Mouse (Mus musculus) cerebellum, adult 18-20 months (tissue): ENCODE measurements at regions not wholly inside any gene's neighbourhood (a gene's known extent, or its start where the extent isn't known, plus 50 kb on each side); places are given as distances from the start of the nearest gene placed in this dataset.

Source experiments
- DNase-seq, 2 experiments: peaks; one replicate each; pipeline ENCODE4 v3.0.0; 2021

- DNase-seq = no peak
Observed at GRCm38 (mm10) chr4:114720696-114721095, 100.8 kb upstream of the Gm12830 start.

- no peak for DNase-seq
Observed at GRCm38 (mm10) chr4:114721386-114721785, 100.1 kb upstream of the Gm12830 start.

DNA sequence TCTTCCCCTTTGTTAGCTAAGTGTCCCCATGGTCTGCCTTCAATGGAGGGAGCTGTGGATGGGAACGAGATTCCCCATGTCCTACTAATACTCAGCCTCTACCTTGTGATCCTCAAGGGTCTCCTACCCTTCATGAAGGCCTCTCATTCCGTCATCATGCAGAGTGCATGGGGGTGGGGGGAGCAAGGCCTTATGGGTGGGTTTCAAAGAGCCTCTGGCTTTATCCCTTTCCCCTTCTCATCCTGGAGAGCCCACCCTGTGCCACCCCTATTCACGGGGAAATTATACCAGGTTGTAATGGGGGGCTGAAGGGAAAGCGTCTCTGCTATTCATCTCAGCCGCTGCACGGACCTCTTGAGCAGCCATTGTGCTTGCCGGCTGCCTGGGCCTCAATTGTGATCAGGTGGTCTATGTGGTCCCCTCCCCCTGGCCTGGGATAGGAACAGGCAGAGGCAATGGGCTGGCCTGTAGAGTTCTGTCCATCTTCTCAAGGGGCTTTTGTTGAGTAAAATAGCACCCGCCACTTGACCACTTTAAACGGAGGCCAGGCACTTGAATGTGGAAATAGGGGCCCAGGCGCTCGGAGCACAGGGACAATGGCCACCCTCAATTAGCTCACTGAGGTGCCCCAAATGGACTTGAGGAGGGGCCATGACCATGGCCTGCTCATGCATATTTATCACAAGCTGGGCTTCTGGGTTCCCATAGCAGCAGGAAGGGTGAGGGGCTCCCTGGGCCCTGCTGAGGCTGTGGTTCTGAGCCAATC lies 93.1 kb upstream of the Gm12830 start:
- no peak for DNase-seq

DNA sequence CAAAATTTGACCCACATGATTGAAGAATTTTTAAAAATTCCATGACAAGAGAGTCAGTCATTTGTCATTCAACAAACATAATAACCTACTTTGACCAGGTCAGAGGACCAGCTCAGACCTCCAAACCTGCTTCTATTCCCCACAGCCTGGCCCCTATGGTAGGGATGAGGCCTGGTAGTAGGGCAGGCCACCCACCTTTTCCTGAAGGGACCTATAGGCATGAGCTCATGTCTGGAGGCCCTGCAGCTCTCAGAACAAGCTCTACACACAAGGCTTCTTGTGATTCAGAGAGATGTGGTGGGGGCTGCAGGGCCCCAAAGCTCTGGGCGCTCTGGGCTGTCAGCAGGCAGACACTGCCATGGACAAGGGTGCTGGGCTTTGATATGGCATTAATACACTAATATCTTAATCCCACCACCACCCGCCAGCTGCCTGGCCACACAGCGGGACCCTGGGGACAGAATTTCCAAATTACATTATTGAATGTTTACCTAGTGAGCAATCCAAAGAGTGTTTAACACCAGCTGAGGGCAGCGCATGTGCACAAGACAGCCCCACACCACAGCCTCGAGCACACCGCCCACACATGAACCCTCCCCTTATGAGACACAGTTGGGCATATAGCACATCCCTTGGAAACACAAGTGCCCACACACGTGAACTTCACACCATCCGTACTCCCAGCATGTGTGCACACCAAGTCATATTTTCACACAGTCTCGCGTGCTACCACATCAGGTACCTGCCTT lies 88.1 kb upstream of the Gm12830 start:
- DNase-seq = no peak

- no peak for DNase-seq
Observed at GRCm38 (mm10) chr4:114738903-114739667, 82.4 kb upstream of the Gm12830 start.

DNA sequence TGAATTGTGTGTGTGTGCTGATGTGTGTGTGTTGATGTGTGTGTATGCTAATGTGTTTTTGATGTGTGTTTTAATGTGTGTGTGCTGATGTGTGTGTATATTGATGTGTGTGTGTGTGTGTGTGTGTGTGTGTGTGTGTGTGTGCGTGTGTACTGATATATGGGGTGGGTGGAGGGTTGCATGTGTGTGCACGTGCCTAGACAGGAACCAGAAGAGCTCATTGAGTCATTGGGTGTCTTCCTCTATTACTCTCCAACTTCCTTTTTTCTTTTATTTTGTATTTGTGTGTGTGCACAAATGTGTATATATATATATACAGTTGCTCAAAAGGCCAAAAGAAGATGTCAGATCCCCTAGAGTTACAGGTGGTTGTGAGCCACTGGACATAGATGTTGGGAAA lies 73.4 kb upstream of the Gm12830 start:
- no peak for DNase-seq

- no peak for DNase-seq
Observed at GRCm38 (mm10) chr4:114759837-114760236, 61.7 kb upstream of the Gm12830 start.

DNA sequence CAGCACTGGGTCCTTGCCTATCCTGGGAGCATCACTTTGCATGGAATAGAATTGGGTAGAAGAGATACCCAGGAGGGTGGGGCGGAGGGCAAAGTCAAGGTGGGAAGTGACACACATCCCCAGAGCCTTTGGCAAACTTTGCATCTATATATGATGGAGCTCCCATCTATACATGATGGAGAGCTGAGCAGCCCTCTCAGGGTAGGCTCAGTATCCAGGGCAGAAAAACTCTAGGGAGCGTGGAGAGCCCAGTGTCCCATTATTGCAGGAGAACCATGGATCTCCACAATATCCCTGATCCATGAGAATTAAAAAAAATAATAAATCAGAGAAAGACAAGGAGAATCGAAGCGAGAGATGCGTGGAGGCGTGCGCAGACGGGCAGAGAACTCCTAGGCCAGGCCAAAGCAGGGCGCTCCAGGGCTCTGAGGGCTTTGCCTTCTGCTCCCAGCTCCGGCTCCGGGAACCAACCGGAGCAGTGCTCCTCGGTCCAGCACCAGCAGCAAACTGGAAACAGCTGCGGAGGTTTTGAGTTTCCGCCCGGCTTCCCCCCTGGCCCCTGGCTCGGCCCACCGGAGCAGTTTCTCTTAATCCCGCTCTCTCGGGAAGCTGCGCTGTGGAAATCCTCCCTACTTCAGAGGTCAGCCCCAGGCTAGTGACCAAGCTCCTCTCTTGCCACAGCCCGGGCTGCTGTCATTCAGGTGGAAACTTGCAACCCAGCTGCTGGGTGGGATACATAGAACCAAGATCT lies 54.7 kb upstream of the Gm12830 start:
- no peak for DNase-seq
